Mouse (Mus musculus): ENCODE measurements around the gene Nkain1. TPM values are rescaled to one million over a fixed set of nuclear protein-coding genes. Genes with fewer than 3 reads are reported as not detected.

Nkain1 gene
- polyA plus RNA-seq (2012; rRNA removed), result 2.4 and 2.9 TPM in 2 replicates

GRCm38 (mm10) chr4:130574048-130574413 is at the start of gene Nkain1:
Gene Nkain1, minus strand, starts transcription at chr4:130574173.
- DNase-seq, result peak; percentile 8
- Histone ChIP-seq H3K36me3 (ENCODE audit: control insufficient read depth, insufficient read depth, low read length) (no peaks in the 10 kb centered on the region), H3K4me3 (ENCODE audit: control insufficient read depth, insufficient read depth, low read length) (0 out of 2 replicates have a peak within 1 kb of the TSS, but pooled peaks have one; percentile 3), H3K27ac (ENCODE audit: control insufficient read depth, insufficient read depth, low read length) (no peak within 1 kb of the TSS), H3K4me1 (replicated peaks; ENCODE audit: control insufficient read depth, insufficient read depth, low read length) (peaks cover 5% of the 10 kb centered on the region; the same call in 1 of the 2 replicates), H3K27me3 (ENCODE audit: control insufficient read depth, insufficient read depth, low read length) (peaks cover 14% of the 10 kb centered on the region)
- WGBS, result 2% methylated on average over 38 of the region's 41 CpGs
- no peak for TF ChIP-seq CTCF (IDR thresholded peaks at IDR 0.05; ENCODE audit: borderline replicate concordance, control insufficient read depth, extremely low read depth, insufficient read depth, low read length, poor library complexity)
- TF ChIP-seq POLR2A (IDR thresholded peaks at IDR 0.05; ENCODE audit: control insufficient read depth, extremely low read depth, insufficient read depth, low read length, poor library complexity), result no peak

- no peaks in the 10 kb centered on the region for H3K36me3 ChIP-seq (ENCODE audit: control insufficient read depth, insufficient read depth, low read length)
- no peaks in the 10 kb centered on the region; the same call in 1 of the 2 replicates for H3K4me1 ChIP-seq (replicated peaks; ENCODE audit: control insufficient read depth, insufficient read depth, low read length)
- no peak overlapping the region for H3K27ac ChIP-seq (ENCODE audit: control insufficient read depth, insufficient read depth, low read length)
- H3K4me3 ChIP-seq (ENCODE audit: control insufficient read depth, insufficient read depth, low read length), result no peak overlapping the region
- no peak for DNase-seq
- no peak for TF ChIP-seq POLR2A (IDR thresholded peaks at IDR 0.05; ENCODE audit: control insufficient read depth, extremely low read depth, insufficient read depth, low read length, poor library complexity)
- TF ChIP-seq CTCF (IDR thresholded peaks at IDR 0.05; ENCODE audit: borderline replicate concordance, control insufficient read depth, extremely low read depth, insufficient read depth, low read length, poor library complexity), result no peak
- WGBS, result 89% methylated on average over 9 of the region's 9 CpGs
- no peaks in the 10 kb centered on the region; the same call in 1 of the 2 replicates for H3K27me3 ChIP-seq (ENCODE audit: control insufficient read depth, insufficient read depth, low read length)
These were observed 4.8 kb upstream of the Nkain1 start for GRCm38 (mm10) chr4:130578734-130579274.

GRCm38 (mm10) chr4:130577081-130577480 is 3.1 kb upstream of the Nkain1 start:
- Histone ChIP-seq H3K4me3 (ENCODE audit: control insufficient read depth, insufficient read depth, low read length) (no peak overlapping the region), H3K27ac (ENCODE audit: control insufficient read depth, insufficient read depth, low read length) (no peak overlapping the region), H3K36me3 (ENCODE audit: control insufficient read depth, insufficient read depth, low read length) (no peaks in the 10 kb centered on the region), H3K27me3 (ENCODE audit: control insufficient read depth, insufficient read depth, low read length) (peaks cover 14% of the 10 kb centered on the region), H3K4me1 (replicated peaks; ENCODE audit: control insufficient read depth, insufficient read depth, low read length) (peaks cover 5% of the 10 kb centered on the region; the same call in 1 of the 2 replicates)
- no peak for DNase-seq
- WGBS, result 81% methylated on average over 6 of the region's 6 CpGs
- TF ChIP-seq POLR2A (IDR thresholded peaks at IDR 0.05; ENCODE audit: control insufficient read depth, extremely low read depth, insufficient read depth, low read length, poor library complexity) (no peak), CTCF (IDR thresholded peaks at IDR 0.05; ENCODE audit: borderline replicate concordance, control insufficient read depth, extremely low read depth, insufficient read depth, low read length, poor library complexity) (no peak)

- WGBS, result 58% methylated on average over 13 of the region's 13 CpGs
- Histone ChIP-seq H3K36me3 (ENCODE audit: control insufficient read depth, insufficient read depth, low read length) (no peaks in the 10 kb centered on the region), H3K4me3 (ENCODE audit: control insufficient read depth, insufficient read depth, low read length) (no peak overlapping the region), H3K4me1 (replicated peaks; ENCODE audit: control insufficient read depth, insufficient read depth, low read length) (peaks cover 5% of the 10 kb centered on the region; the same call in 1 of the 2 replicates), H3K27me3 (ENCODE audit: control insufficient read depth, insufficient read depth, low read length) (peaks cover 14% of the 10 kb centered on the region), H3K27ac (ENCODE audit: control insufficient read depth, insufficient read depth, low read length) (no peak overlapping the region)
- TF ChIP-seq POLR2A (IDR thresholded peaks at IDR 0.05; ENCODE audit: control insufficient read depth, extremely low read depth, insufficient read depth, low read length, poor library complexity), result no peak
- TF ChIP-seq CTCF (IDR thresholded peaks at IDR 0.05; ENCODE audit: borderline replicate concordance, control insufficient read depth, extremely low read depth, insufficient read depth, low read length, poor library complexity), result no peak
- no peak for DNase-seq
These were observed 2.4 kb upstream of the Nkain1 start for GRCm38 (mm10) chr4:130576247-130576931.

GRCm38 (mm10) chr4:130575533-130575932 is 1.6 kb upstream of the Nkain1 start:
- TF ChIP-seq POLR2A (IDR thresholded peaks at IDR 0.05; ENCODE audit: control insufficient read depth, extremely low read depth, insufficient read depth, low read length, poor library complexity) (no peak), CTCF (IDR thresholded peaks at IDR 0.05; ENCODE audit: borderline replicate concordance, control insufficient read depth, extremely low read depth, insufficient read depth, low read length, poor library complexity) (no peak)
- Histone ChIP-seq H3K27me3 (ENCODE audit: control insufficient read depth, insufficient read depth, low read length) (peaks cover 14% of the 10 kb centered on the region), H3K4me1 (replicated peaks; ENCODE audit: control insufficient read depth, insufficient read depth, low read length) (peaks cover 5% of the 10 kb centered on the region; the same call in 1 of the 2 replicates), H3K36me3 (ENCODE audit: control insufficient read depth, insufficient read depth, low read length) (no peaks in the 10 kb centered on the region), H3K27ac (ENCODE audit: control insufficient read depth, insufficient read depth, low read length) (no peak overlapping the region), H3K4me3 (ENCODE audit: control insufficient read depth, insufficient read depth, low read length) (no peak overlapping the region)
- no peak for DNase-seq
- WGBS, result 84% methylated on average over 3 of the region's 3 CpGs

- Histone ChIP-seq H3K27ac (ENCODE audit: control insufficient read depth, insufficient read depth, low read length) (no peak overlapping the region), H3K4me1 (replicated peaks; ENCODE audit: control insufficient read depth, insufficient read depth, low read length) (peaks cover 5% of the 10 kb centered on the region; the same call in 1 of the 2 replicates)
These were observed 988 bp upstream of the Nkain1 start for GRCm38 (mm10) chr4:130574861-130575460.

More at GRCm38 (mm10) chr4:130574861-130575460, 988 bp upstream of the Nkain1 start:
- H3K36me3 ChIP-seq (ENCODE audit: control insufficient read depth, insufficient read depth, low read length), result no peaks in the 10 kb centered on the region
- no peak overlapping the region for H3K4me3 ChIP-seq (ENCODE audit: control insufficient read depth, insufficient read depth, low read length)
- WGBS, result 90% methylated on average over 7 of the region's 7 CpGs
- H3K27me3 ChIP-seq (ENCODE audit: control insufficient read depth, insufficient read depth, low read length), result peaks cover 14% of the 10 kb centered on the region
- TF ChIP-seq CTCF (IDR thresholded peaks at IDR 0.05; ENCODE audit: borderline replicate concordance, control insufficient read depth, extremely low read depth, insufficient read depth, low read length, poor library complexity) (no peak), POLR2A (IDR thresholded peaks at IDR 0.05; ENCODE audit: control insufficient read depth, extremely low read depth, insufficient read depth, low read length, poor library complexity) (no peak)
- DNase-seq, result no peak

All from thymus, adult 2 months (tissue).